Mouse (Mus musculus): Measurements from ENCODE around the gene Slc5a3. TPM values are rescaled to one million over a fixed set of nuclear protein-coding genes. Genes with fewer than 3 reads are reported as not detected.

The Slc5a3 gene
- polyA plus RNA-seq (2015; fragmentation: Nextera tagmentation; extraction: Ambion mirVana) = 0.53 and 0.82 TPM in 2 replicates

- ATAC-seq (peak; percentile 95), DNase-seq (peak; percentile 95)
- Histone ChIP-seq H3K4me2 (ENCODE audit: low read depth, low read length) (peak within 1 kb of the TSS; percentile 95), H3K4me3 (ENCODE audit: low read depth, low read length) (peak within 1 kb of the TSS; percentile 74), H3K27ac (ENCODE audit: low read depth) (peak within 1 kb of the TSS; percentile 78), H3K9me3 (ENCODE audit: low read length) (no peaks in the 10 kb centered on the region), H3K9ac (replicated peaks) (peak within 1 kb of the TSS; percentile 77), H3K4me1 (ENCODE audit: insufficient read depth) (peaks cover 17% of the 10 kb centered on the region; the same call in 1 of the 2 replicates), H3K36me3 (replicated peaks; ENCODE audit: insufficient read depth, low read length) (peaks cover 6% of the 10 kb centered on the region), H3K27me3 (ENCODE audit: insufficient read depth, low read length) (0 out of 2 replicates have a peak, but pooled peaks cover 2% of the 10 kb centered on the region)
- WGBS (ENCODE audit: insufficient replicate concordance) = 3% methylated on average over 72 of the region's 99 CpGs
- TF ChIP-seq CTCF (IDR thresholded peaks at IDR 0.05; ENCODE audit: low read depth) = no peak
- TF ChIP-seq EP300 (IDR thresholded peaks at IDR 0.05; ENCODE audit: low read depth) = no peak
These were observed at the start of gene Slc5a3, which contains the start of the genes Mrps6 and Gm49711 for GRCm38 (mm10) chr16:92057852-92058643. Slc5a3 (plus strand) TSS chr16:92058322. Mrps6 (plus strand) TSS chr16:92058270. Gm49711 (plus strand) TSS chr16:92058316.

DNA sequence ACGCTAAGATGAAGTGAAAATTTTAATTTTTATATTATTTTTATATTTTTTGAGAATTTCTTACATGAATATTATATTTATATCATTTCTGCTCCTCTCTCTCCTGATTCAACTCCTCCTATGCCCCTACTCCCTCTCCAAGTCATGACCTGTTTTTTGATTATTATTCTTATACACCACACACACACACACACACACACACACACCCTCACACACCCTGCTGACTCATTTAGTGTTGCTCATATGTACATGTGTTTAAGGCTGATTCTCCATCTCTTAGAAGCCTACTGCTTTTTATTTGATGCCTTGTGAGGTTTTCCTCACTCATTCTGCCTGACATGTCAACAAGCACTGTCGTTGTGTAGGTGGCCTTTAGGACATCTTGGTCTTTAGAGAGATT is 48.5 kb upstream of the Slc5a3 start:
- no peak overlapping the region for H3K4me3 ChIP-seq (ENCODE audit: low read depth, low read length)
- DNase-seq = no peak
- TF ChIP-seq CTCF (IDR thresholded peaks at IDR 0.05; ENCODE audit: low read depth) = no peak
- TF ChIP-seq EP300 (IDR thresholded peaks at IDR 0.05; ENCODE audit: low read depth) = no peak
- no peaks in the 10 kb centered on the region for H3K36me3 ChIP-seq (replicated peaks; ENCODE audit: insufficient read depth, low read length)
- no peaks in the 10 kb centered on the region for H3K9me3 ChIP-seq (ENCODE audit: low read length)
- no peaks in the 10 kb centered on the region for H3K27me3 ChIP-seq (ENCODE audit: insufficient read depth, low read length)
- no peak overlapping the region for H3K4me2 ChIP-seq (ENCODE audit: low read depth, low read length)
- H3K27ac ChIP-seq (ENCODE audit: low read depth) = no peak overlapping the region
- no peaks in the 10 kb centered on the region for H3K4me1 ChIP-seq (ENCODE audit: insufficient read depth)
- ATAC-seq = no peak
- no peak overlapping the region for H3K9ac ChIP-seq (replicated peaks)
- 84% methylated on average over 2 of the region's 2 CpGs for WGBS (ENCODE audit: insufficient replicate concordance)

DNA sequence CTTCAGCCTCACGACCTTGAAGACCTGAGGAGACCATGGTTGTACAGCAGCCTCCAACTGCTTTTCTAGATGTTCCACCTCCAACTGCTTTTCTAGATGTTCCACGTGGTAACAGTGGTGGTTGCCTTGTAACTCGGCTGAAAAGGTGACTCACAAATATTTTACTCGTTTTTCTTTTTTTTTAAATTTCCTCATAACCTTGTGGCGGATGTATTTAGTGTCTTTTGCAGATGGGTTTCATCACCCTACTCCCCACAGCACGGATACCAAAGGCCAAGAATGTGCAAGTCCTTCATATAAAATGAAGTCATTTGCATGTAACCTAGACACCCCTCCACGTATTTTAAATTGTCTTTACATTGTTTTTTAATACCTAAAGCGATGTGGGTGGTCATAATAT is 41.3 kb upstream of the Slc5a3 start:
- no peak overlapping the region for H3K4me2 ChIP-seq (ENCODE audit: low read depth, low read length)
- ATAC-seq = no peak
- no peak overlapping the region for H3K9ac ChIP-seq (replicated peaks)
- DNase-seq = no peak
- no peak overlapping the region for H3K4me3 ChIP-seq (ENCODE audit: low read depth, low read length)
- H3K9me3 ChIP-seq (ENCODE audit: low read length) = no peaks in the 10 kb centered on the region
- WGBS (ENCODE audit: insufficient replicate concordance) = 65% methylated on average over 8 of the region's 8 CpGs
- H3K4me1 ChIP-seq (ENCODE audit: insufficient read depth) = peaks cover 5% of the 10 kb centered on the region
- TF ChIP-seq EP300 (IDR thresholded peaks at IDR 0.05; ENCODE audit: low read depth) (no peak), CTCF (IDR thresholded peaks at IDR 0.05; ENCODE audit: low read depth) (no peak)
- no peaks in the 10 kb centered on the region for H3K27me3 ChIP-seq (ENCODE audit: insufficient read depth, low read length)
- H3K27ac ChIP-seq (ENCODE audit: low read depth) = no peak overlapping the region
- H3K36me3 ChIP-seq (replicated peaks; ENCODE audit: insufficient read depth, low read length) = no peaks in the 10 kb centered on the region

DNA sequence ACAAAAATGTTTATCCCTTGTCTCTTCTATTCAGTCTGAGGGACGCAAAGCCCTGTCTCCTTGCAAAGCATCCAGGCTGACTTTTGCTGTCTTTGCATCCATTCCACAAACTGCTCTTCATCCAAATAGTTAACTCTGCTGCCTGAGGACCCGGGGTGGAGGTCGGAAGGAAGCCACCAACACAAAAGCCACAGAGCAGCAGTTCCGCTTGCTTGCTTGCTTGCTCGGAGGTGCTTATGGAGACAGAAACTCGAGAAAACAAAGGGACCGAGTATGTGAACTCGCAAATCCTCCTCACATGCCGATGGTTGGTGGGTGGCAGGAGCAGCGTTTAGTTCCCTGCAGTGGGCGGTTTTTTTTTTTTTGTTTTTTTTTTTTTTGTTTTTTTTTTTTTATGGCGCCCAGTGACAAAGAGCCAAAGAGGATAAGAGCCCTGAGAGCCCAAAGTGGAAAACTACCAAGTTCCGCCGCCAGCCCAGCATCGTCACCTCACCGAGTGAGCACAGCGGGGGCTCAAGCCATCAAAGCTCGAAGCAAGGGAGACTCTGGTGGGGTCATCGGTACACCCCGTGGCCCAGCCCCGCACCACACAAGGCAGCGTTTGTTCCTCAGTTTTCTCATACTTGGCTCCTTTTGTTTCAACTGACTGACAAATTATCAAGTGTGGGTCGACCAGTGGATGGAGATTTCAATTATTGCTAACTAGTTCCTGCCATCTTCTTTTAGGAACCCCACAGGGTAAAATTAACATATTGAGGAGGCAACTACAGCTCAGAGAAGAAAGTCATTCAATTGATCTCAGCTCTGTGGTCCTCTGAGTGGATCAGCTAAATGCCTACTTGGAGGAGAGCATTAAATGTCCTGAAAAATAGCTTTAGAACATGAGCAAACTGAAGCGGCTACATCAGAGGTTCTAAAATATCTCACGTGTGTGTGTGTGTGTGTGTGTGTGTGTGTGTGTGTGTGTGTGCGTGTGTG is 38.7 kb upstream of the Slc5a3 start:
- Histone ChIP-seq H3K27me3 (ENCODE audit: insufficient read depth, low read length) (no peaks in the 10 kb centered on the region), H3K4me1 (ENCODE audit: insufficient read depth) (peaks cover 5% of the 10 kb centered on the region), H3K9me3 (ENCODE audit: low read length) (no peaks in the 10 kb centered on the region), H3K4me3 (ENCODE audit: low read depth, low read length) (peak overlapping the region; percentile 34), H3K4me2 (ENCODE audit: low read depth, low read length) (peak overlapping the region; percentile 64), H3K9ac (replicated peaks) (peak overlapping the region; percentile 46), H3K36me3 (replicated peaks; ENCODE audit: insufficient read depth, low read length) (no peaks in the 10 kb centered on the region), H3K27ac (ENCODE audit: low read depth) (peak overlapping the region; percentile 44; the same call in 1 of the 2 replicates)
- no peak for TF ChIP-seq CTCF (IDR thresholded peaks at IDR 0.05; ENCODE audit: low read depth)
- TF ChIP-seq EP300 (IDR thresholded peaks at IDR 0.05; ENCODE audit: low read depth) = no peak
- no peak for ATAC-seq
- DNase-seq = peak; percentile 29
- 6% methylated on average over 26 of the region's 26 CpGs for WGBS (ENCODE audit: insufficient replicate concordance)

- Histone ChIP-seq H3K9me3 (ENCODE audit: low read length) (no peaks in the 10 kb centered on the region), H3K4me3 (ENCODE audit: low read depth, low read length) (no peak overlapping the region), H3K27me3 (ENCODE audit: insufficient read depth, low read length) (no peaks in the 10 kb centered on the region), H3K4me2 (ENCODE audit: low read depth, low read length) (no peak overlapping the region), H3K27ac (ENCODE audit: low read depth) (no peak overlapping the region), H3K4me1 (ENCODE audit: insufficient read depth) (peaks cover 5% of the 10 kb centered on the region), H3K36me3 (replicated peaks; ENCODE audit: insufficient read depth, low read length) (no peaks in the 10 kb centered on the region), H3K9ac (replicated peaks) (no peak overlapping the region)
- TF ChIP-seq CTCF (IDR thresholded peaks at IDR 0.05; ENCODE audit: low read depth) (no peak), EP300 (IDR thresholded peaks at IDR 0.05; ENCODE audit: low read depth) (no peak)
- ATAC-seq (no peak), DNase-seq (no peak)
- WGBS (ENCODE audit: insufficient replicate concordance) = 59% methylated on average over 12 of the region's 12 CpGs
These were observed 36.3 kb upstream of the Slc5a3 start for GRCm38 (mm10) chr16:92021656-92022400.

All from liver, postnatal 0 days (tissue).